Mouse (Mus musculus) heart, embryonic 11.5 days (tissue): ENCODE measurements at regions not wholly inside any gene's neighbourhood (a gene's known extent, or its start where the extent isn't known, plus 50 kb on each side); places are given as distances from the start of the nearest gene placed in this dataset.

Source experiments
- ATAC-seq: fragments of 200-750 bp; cut with Nextera tagmentation; replicated peaks from 2 replicates; pipeline ENCODE4 v1.8.0; 2017; ENCODE audit warnings: moderate library complexity; ENCODE audit not compliant: insufficient number of reproducible peaks, low FRiP score, low TSS enrichment
- H3K27ac ChIP-seq: fragments of 300-500 bp; sonication (generic); 2 replicates; pipeline ENCODE4 v1.5.1; 2014; ENCODE audit warnings: mild to moderate bottlenecking, low read depth, low read length
- H3K27me3 ChIP-seq: fragments of 300-500 bp; sonication (generic); 2 replicates; pipeline ENCODE4 v1.6.1; 2014; ENCODE audit warnings: mild to moderate bottlenecking, low read length, mixed read lengths; ENCODE audit not compliant: control insufficient read depth, insufficient read depth
- H3K36me3 ChIP-seq: fragments of 300-500 bp; sonication (generic); 2 replicates; pipeline ENCODE4 v1.6.1; 2014; ENCODE audit warnings: mild to moderate bottlenecking, low read length, moderate library complexity, mixed read lengths; ENCODE audit not compliant: control insufficient read depth, insufficient read depth
- H3K4me1 ChIP-seq: fragments of 300-500 bp; sonication (generic); 2 replicates; pipeline ENCODE4 v1.6.1; 2014; ENCODE audit warnings: low read length; ENCODE audit not compliant: control insufficient read depth, insufficient read depth
- H3K4me2 ChIP-seq: fragments of 300-500 bp; sonication (generic); 2 replicates; pipeline ENCODE4 v1.6.1; 2014; ENCODE audit warnings: mild to moderate bottlenecking, moderate library complexity
- H3K4me3 ChIP-seq: fragments of 300-500 bp; sonication (generic); 2 replicates; pipeline ENCODE4 v1.5.1; 2014; ENCODE audit warnings: low read depth, low read length
- H3K9ac ChIP-seq: fragments of 300-500 bp; sonication (generic); 2 replicates; pipeline ENCODE4 v1.6.1; 2014; ENCODE audit warnings: mild to moderate bottlenecking, low read depth, low read length, moderate library complexity
- H3K9me3 ChIP-seq: fragments of 300-500 bp; sonication (generic); replicated peaks from 2 replicates; pipeline ENCODE4 v1.6.1; 2016; ENCODE audit warnings: low read length; ENCODE audit not compliant: control insufficient read depth
- WGBS: fragments of 180-500 bp; shearing (Covaris S2); extraction: QIAGEN DNeasy Blood & Tissue Kit; methylation state at CpG from one replicate; pipeline ENCODE4 v1.1.7; 2014; ENCODE audit not compliant: insufficient replicate concordance; 5-methylcytosine and 5-hydroxymethylcytosine counted together

- Histone ChIP-seq H3K9ac (no peak overlapping the region), H3K4me1 (no peaks in the 10 kb centered on the region), H3K36me3 (no peaks in the 10 kb centered on the region), H3K9me3 (no peaks in the 10 kb centered on the region), H3K4me3 (no peak overlapping the region), H3K27me3 (no peaks in the 10 kb centered on the region), H3K4me2 (no peak overlapping the region), H3K27ac (no peak overlapping the region)
- 65% methylated on average over 5 of the region's 5 CpGs for WGBS
- no peak for ATAC-seq
These were observed 183.8 kb upstream of the Sstr1 start for GRCm38 (mm10) chr12:58027796-58028195.

DNA sequence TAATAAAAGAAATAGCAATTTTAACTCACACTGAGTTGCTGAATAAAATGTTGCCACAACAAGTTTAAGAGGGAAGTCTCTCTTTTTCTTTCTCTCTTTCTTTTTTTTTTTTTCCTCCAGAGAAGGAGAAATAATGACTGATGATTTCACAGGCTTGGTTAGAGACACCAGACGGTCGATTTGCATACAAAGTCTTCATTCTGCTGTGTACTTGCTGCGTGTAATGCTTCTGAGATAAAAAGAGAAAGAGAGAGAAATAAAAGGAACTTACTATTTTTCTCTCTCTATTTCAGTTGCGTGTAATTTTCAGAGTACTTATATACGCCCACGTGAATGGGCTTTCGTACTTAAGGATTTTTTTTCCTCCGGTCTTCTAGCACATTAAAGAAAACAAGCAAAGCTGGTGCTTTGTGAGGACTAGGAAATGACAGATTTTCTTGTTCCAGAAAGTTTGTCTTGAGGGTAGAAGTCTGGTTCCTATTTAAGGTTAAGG, 155.2 kb upstream of the Sstr1 start:
- H3K9ac ChIP-seq, result no peak overlapping the region

GRCm38 (mm10) chr12:58067318-58068223, 144.0 kb upstream of the Sstr1 start:
- no peak for ATAC-seq
- 62% methylated on average over 9 of the region's 9 CpGs for WGBS
- Histone ChIP-seq H3K4me3 (no peak overlapping the region), H3K27me3 (no peaks in the 10 kb centered on the region), H3K27ac (no peak overlapping the region), H3K4me2 (no peak overlapping the region), H3K4me1 (no peaks in the 10 kb centered on the region), H3K9me3 (no peaks in the 10 kb centered on the region), H3K36me3 (no peaks in the 10 kb centered on the region), H3K9ac (no peak overlapping the region)

More for the DNA sequence above, 155.2 kb upstream of the Sstr1 start:
- Histone ChIP-seq H3K36me3 (no peaks in the 10 kb centered on the region), H3K27ac (no peak overlapping the region), H3K4me2 (no peak overlapping the region), H3K9me3 (no peaks in the 10 kb centered on the region), H3K4me1 (no peaks in the 10 kb centered on the region), H3K4me3 (no peak overlapping the region), H3K27me3 (no peaks in the 10 kb centered on the region)
- WGBS, result 75% methylated on average over 8 of the region's 8 CpGs
- ATAC-seq, result no peak

- Histone ChIP-seq H3K27ac (no peak overlapping the region), H3K9me3 (no peaks in the 10 kb centered on the region), H3K4me3 (no peak overlapping the region), H3K27me3 (no peaks in the 10 kb centered on the region), H3K9ac (no peak overlapping the region), H3K4me2 (no peak overlapping the region), H3K4me1 (no peaks in the 10 kb centered on the region), H3K36me3 (no peaks in the 10 kb centered on the region)
- ATAC-seq, result no peak
- WGBS, result 68% methylated on average over 1 of the region's 1 CpGs
These were observed 124.3 kb upstream of the Sstr1 start for GRCm38 (mm10) chr12:58087311-58087710.

- Histone ChIP-seq H3K9me3 (no peaks in the 10 kb centered on the region), H3K4me1 (no peaks in the 10 kb centered on the region), H3K36me3 (no peaks in the 10 kb centered on the region), H3K4me2 (no peak overlapping the region), H3K4me3 (no peak overlapping the region), H3K27ac (no peak overlapping the region), H3K27me3 (no peaks in the 10 kb centered on the region), H3K9ac (no peak overlapping the region)
- ATAC-seq, result no peak
- WGBS, result 81% methylated on average over 3 of the region's 3 CpGs
These were observed 98.9 kb upstream of the Sstr1 start for GRCm38 (mm10) chr12:58112643-58113042.

GRCm38 (mm10) chr12:58139121-58139520, 72.5 kb upstream of the Sstr1 start:
- ATAC-seq, result no peak
- H3K4me2 ChIP-seq, result no peak overlapping the region
- H3K9ac ChIP-seq, result no peak overlapping the region
- H3K27me3 ChIP-seq, result no peaks in the 10 kb centered on the region
- WGBS, result 86% methylated on average over 1 of the region's 1 CpGs
- no peaks in the 10 kb centered on the region for H3K9me3 ChIP-seq
- no peaks in the 10 kb centered on the region for H3K36me3 ChIP-seq
- H3K4me1 ChIP-seq, result no peaks in the 10 kb centered on the region
- no peak overlapping the region for H3K27ac ChIP-seq
- H3K4me3 ChIP-seq, result no peak overlapping the region

DNA sequence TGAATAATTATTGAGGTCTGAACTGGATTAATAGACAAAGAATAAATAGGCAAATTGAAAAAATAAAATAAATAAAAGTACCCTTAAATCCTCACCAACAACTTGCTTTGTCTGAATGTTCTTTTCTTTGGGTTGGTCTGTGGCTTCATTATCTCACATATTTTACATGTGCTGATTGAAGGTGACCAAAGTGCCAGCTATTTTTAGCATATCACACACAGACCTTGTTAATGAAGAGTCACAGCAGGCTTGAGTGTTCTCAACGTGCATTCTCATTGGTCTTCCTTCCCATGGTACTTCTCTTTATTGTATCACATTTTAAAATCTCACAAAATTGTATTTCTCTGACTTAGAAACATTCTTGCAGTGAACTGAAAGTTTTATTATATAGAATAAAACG, 59.7 kb upstream of the Sstr1 start:
- H3K27me3 ChIP-seq, result no peaks in the 10 kb centered on the region
- H3K9me3 ChIP-seq, result no peaks in the 10 kb centered on the region
- H3K4me3 ChIP-seq, result no peak overlapping the region
- WGBS, result 40% methylated on average over 2 of the region's 2 CpGs
- H3K27ac ChIP-seq, result no peak overlapping the region
- H3K4me1 ChIP-seq, result no peaks in the 10 kb centered on the region
- ATAC-seq, result 0 out of 2 replicates have a peak, but pooled peaks have one; percentile 59
- H3K9ac ChIP-seq, result no peak overlapping the region
- H3K4me2 ChIP-seq, result no peak overlapping the region
- H3K36me3 ChIP-seq, result no peaks in the 10 kb centered on the region
